Mouse (Mus musculus) layer of hippocampus, adult 11-12 months (tissue): ENCODE results near the gene Arl2bp.

ENCODE experiments used
- DNase-seq: peaks from one replicate; pipeline ENCODE4 v3.0.0; 2022; ENCODE audit warnings: low spot score

Gene Arl2bp

DNA sequence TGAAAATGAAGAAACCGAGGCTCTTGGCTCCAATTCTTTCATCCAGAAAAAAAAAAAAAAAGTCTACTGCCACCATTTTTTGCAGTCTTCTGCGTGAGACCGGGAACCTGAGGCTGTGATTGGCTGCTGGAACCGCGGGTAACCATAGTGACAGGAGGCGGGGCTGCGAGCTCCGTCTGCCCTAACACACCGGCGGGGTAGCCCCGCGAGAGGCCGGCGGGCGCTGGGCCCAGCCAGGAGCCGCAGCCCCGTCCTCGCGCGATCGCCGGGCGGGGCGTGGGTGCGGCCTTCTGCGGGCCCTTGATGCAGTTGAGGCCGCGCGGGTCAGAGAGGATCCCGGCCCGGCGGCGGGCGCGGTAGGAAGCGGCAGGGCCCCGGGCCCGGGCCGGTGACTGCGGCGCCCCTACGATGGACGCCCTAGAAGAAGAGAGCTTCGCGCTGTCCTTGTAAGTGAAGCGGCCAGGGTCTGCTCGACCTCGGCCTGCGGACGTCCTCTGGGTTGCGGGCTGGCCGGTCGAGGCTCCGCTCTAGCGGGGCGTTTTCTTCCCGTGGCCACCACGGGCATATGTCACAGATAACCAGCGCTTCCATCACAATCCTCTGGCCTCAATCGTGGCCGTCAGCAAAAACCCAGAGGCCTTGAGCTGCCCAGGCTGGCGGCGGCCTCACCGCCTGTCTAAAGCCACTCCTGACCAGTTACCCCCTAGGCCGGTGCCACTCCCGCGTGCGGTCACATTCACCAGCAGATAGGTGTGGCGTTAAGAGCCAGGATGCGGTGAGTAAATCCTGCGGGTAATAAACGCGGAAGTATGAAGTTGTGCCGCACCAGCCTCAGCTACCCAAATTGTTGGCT is at the start of gene Arl2bp:
Gene Arl2bp (plus strand): TSS at position 145 of the 853 bp plus-strand sequence.
- DNase-seq = peak; percentile 95

DNA sequence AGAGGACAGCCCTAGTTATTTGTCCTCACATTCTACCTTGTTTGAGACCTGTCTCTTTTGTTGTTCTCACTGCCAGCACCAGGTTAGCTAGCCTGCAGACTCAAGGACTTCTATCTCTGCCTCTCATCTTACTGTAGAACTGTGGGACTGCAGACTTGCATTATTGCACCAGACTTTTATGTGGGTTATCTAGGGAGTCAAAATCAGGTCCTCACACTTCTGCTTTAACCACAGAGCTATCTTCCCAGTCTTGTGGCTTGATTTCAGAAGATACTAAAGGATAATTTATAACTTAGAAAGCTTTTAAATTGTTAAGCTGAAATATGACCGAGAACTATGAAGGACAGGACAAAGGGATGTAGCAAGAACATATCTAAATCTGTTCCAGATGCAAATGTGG is 41.5 kb upstream of the Arl2bp start:
- no peak for DNase-seq

DNA sequence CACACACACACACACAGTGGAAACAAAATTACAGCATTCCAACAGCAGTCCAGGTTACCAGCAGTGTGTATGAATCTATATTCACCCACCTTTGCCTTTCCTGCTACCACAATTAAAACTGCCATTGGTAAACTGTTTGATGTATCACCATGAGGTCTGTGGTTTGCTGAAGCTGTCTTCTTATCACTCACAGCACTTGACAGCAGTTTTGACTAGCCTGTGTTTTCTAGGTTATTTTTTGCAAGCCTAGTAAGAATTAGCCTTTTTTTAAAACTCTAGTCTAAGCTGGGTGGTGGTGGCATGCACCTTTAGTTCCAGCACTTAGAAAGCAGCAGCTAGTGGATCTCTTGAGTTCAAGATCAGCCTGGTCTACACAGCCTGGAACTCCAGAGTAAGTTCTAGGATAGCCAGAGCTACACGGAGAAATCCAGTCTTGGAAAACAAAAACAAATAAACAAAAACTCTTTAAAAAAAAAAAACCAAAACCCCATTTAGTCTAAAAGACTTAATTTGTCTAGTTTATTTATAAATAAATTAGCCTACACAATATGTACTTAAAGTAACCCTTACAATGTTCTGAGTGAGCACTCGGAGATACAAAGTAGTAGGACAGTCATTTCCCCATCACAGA is 32.7 kb upstream of the Arl2bp start:
- no peak for DNase-seq

DNA sequence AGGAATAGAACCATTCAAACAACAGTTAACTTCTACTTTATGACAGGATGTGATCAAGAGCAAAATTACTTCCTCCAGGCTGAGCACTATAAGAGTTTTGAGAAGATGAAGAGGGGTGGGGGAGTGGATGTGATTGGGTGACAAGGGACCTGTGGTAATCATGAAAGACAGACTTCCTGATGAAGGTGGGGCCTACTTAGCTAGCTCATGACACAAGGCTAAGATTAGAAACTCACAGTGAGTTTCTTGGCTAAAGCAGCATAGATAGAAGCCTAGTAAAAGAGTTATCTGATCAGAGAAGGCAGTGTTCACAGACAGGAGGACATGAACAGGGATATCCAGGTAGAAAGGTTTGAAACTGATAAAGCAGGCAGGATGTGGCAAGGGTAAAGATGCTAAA is 32.2 kb upstream of the Arl2bp start:
- DNase-seq = no peak

DNA sequence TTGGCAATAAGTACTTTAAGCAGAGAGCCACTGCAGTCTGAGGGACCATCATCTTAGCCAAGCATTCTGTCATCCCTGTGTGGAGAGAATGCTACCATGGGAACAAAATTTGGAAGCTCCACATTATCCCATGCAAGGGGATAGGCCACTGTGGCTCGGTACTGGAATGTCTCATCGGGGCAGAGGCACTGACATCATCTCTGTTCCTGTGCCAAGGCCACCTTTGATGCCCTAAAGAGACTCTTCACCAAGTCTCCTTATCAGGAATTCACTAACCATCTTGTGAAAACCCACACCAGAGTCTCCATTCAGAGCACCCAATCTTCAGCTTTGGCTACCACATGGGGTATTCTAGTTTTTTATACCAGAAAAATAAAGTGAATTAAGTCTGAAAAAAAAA is 25.2 kb upstream of the Arl2bp start:
- DNase-seq = no peak

DNA sequence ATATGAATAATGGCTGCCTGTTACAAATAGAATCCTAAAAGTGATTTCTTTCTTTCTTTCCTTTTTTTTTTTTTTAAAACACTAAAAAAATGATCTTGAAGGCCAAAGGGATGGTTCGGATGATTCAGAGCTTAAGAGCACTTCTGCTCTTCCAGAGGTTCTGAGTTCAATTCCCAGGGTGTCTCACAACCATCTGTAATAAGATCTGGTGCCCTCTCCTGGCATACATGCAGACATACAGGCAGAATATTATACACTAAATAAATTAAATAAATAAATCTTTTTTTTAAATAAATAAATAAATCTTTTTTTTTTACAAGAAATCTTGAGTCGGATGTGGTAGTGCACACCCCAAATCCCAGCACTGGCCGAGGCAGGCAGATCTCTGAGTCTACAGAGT is 24.5 kb upstream of the Arl2bp start:
- no peak for DNase-seq

DNA sequence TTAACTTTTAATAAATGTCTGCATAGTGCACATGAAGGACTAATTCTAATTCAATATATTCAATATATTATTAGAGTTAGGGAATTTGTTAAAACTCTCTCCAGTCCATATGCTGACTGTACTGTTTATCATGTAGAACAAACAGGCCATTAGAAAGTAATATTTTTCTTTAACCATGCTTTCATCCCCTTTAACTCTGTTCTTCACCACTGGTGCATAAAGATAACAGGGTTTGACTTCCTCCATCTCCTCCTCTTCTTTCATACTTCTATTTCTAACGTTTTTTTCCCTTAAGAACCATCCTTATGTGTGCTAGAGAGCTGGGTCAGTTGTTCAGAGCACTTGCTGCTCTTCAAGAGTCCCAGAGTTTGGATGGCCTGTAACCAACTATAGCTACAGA is 21.2 kb upstream of the Arl2bp start:
- no peak for DNase-seq

DNA sequence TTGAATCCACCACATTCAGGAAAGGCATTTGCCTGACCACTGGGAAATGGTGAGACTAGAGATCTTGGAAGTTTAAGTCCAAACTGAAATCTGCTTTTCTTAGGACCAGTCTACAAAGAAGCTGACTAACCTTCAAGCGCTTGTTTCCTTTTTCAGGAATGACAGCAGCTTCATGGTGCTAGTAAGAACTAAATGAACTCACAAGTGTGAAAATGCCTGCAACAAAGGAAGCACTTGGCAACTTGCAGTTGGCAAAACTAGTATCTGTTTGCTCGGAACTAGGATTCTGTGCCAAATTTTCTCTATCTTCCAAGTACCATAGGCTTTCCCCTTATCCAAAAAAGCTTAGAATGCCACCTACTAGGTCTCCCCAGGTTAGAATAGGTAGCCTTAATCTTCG is 20.2 kb upstream of the Arl2bp start:
- DNase-seq = no peak

DNA sequence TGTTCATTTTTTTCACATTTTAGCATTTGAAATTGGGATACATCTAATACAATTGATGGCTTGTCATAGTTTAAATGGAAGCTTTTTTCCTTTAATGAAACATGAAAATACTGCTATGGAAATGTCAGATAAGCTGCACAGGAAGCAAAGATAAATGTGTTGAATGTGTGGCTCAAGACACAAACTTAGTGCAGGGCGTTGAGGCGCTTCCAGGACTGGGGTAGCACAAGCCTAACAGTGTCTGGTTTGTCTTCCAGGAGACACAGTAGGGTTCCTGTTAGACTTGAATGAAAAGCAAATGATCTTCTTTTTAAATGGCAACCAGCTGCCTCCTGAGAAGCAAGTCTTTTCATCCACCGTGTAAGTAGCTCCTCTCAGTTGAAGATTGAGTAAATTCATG is 16.9 kb upstream of the Arl2bp start:
- DNase-seq = no peak

DNA sequence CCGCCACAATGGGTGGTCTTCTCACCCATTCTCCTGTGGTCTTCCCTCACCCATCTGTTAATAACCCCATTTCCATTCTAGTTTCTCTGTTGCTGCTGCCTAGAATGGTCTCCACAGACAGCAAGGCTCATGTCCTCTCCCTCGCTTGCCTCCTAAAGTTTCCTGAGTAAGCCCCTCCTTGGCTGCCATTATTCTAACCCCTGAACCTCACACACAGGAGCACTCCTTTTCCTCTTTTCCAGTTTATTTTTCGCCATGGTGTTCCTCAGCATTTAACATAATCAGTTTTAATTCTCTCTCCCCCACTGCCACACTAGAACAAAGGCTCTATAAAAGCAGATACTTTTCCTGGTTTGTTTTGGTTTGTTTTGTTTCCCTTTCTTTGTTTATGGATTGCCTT is 13.4 kb upstream of the Arl2bp start:
- DNase-seq = no peak

DNA sequence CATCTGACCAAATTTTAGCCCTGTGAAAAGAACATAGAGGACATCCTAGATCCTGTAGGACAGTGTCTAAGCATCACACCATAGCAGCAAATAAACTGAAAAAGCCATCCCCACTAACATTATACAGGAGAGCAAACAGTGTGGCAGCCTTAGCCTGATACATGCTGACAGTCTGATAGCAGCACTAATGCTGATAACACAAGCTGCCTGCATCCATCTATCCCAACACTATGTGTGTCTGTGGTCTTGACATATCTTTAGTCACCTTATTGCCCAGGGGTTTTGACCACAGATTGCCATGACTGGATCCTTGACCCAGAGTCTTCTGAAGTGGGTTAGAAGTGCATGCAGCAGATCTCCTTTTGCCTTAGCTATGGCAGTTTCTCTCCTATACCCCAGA is 11.4 kb upstream of the Arl2bp start:
- no peak for DNase-seq

DNA sequence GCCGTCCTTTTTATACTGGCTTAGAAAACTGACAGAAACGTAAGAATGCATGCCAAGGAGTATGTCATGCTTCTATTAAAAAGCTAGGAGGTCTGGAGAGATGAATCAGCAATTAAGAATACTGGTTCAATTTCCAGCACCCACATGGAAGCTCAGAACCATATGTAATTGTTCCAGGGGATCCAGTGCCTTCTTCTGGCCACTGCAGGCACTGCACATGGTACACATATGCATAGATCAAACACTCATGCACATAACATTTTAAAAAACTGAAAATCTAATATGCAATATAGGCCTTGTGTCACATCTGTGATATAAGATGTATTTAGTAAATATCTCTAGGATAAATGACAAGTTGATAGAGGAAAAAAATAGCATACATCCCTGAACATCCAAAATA is 8.4 kb upstream of the Arl2bp start:
- DNase-seq = no peak

DNA sequence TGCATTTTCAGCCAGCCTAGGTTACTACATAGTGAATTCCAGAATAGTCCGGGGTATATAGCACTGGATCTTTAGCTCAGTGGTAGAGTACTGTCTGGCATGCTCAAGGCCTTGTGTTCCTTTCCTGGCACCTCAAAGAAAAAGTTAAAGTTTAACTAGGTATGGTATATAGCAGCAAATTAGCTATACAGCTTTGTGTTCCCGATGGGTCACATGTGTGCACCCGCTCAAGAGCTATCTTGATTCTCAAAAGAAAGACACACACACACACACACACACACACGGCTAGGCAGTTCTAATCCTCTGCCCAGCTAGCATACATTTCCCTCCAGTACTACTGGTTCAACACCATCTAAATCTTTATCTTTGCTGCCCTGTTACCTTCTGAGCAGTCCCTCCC is 6.0 kb upstream of the Arl2bp start:
- no peak for DNase-seq

DNA sequence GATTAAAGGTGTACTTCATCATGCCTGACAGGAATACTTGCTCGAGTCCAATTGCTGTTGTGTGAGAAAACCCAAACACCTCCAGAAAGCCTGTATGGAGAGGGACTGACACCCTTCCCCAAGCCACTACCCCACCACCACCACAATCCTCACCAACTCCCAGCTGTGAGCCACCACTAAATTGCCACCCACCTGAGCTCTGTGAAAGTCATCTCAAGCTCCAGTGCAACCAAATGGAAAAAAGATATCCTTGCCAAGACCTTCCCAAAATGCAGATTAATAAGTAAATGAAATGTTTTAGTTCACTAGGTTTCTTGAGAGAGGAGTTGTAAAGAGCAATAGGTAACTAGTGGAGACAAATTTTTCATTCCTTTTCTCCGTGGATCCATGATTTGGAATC is 1.7 kb upstream of the Arl2bp start:
- DNase-seq = no peak

DNA sequence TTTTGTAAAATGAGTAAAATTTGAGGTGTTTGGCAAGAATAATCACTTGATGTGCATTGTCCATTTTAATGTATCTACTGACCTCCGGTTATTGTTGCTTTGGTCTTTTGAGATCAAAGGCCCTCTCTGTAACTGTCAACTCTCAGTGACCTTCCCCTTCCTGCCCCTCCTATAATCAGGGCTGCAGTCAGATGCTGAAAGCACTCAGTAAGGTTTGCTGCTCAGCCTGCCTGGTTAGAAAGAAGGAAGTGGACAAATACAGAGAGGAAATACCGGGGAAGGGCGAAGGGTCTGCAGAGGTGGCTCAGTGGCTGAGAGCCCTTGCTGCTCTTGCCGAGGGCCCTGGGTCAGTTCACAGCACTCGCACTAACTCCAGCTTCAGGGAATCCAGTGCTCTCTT is 8.0 kb downstream of the Arl2bp start:
- DNase-seq = no peak

DNA sequence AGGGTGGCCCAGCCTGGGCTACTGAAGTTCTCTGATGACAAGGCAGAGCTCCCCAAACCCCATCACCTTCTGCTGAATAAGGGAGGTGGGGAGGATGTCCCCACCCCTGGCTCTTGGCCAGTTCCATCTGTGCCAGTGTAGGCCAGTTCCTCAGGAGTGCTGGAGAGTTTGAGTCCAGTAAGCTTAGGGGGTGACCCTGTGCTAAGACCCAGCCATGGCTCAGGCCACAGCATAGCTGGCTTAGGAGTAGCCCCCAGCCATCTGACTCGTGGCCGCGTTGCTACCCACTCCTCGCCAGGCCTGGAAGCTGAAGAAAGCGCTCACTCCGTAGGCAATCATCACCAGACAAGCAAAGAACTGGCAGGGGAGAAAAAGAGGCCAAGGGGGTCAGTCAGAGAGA is 9.5 kb downstream of the Arl2bp start:
- no peak for DNase-seq

DNA sequence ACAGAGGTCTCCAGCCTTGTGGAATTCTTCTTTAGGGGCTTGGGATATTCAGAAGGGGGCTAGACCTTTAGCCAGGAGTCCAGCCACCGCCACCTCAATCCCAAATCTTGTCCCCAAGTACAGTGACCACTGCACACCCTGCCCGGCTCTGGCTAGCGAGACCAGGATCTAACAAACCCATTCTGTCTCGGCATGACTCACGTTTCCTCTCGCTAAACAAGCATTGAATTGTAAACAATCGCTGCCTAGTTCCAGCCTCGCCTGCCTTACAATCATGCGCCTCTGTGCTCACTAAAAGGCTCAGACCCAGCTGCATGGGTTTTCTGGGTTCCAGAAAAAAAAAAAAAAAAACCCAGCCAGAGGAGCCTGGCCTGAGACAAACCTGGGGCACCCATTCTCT is 12.2 kb downstream of the Arl2bp start:
- peak; percentile 61 for DNase-seq

DNA sequence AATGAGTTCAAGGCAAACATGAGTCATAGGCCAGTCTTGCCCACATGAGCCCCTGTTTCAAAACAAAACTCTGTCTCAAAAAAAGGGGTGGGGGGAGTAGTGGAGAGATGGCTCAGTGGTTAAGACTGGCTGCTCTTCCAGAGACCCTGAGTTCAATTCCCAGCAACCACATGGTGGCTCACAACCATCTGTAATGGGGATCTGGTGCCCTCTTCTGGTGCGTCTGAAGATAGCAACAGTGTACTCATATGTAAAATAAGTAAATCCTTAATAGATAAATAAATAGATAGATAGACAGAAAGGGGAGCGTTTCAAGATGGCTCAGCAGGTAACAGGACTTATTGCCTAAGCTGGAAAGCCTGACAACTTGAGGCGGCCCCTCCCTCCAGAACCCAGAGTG is 14.0 kb downstream of the Arl2bp start:
- DNase-seq = no peak

DNA sequence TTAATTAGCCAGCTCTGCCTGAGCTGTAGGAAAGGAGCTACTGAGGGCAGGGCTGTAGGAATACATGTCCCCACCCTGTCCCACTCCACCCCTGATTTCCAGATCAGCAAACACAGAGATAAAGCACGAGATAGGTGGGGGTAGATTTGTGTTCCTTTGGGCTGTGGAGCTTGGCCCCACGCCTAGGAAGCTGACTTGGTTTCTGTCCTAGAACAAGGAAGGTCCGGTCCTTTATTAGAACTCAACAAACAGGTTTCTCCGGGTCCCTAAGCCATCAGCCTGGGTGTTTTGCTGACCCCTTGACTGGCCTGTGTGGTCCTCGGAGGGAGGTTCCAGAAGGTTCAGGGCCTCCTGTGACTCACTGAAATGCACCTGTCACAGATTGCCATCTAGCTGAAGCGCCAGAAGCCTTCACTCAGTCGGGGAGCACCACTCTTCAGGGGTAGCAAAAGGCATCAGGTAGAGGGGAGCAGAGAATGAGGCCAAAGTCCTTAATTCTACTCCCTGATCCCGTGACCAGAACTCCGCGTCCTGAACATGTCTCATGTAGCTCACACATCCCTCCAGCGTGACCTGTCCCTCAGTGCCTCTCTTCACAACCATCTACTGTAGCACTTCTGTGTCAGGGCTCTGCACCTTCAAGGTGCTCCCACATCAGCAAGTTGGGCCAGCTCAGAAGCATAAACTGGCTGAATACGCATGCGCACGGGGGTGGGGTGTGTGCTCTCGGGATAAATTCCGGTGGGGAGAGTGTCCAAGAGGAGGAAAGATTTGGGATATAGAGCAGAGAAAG is 16.5 kb downstream of the Arl2bp start:
- no peak for DNase-seq

DNA sequence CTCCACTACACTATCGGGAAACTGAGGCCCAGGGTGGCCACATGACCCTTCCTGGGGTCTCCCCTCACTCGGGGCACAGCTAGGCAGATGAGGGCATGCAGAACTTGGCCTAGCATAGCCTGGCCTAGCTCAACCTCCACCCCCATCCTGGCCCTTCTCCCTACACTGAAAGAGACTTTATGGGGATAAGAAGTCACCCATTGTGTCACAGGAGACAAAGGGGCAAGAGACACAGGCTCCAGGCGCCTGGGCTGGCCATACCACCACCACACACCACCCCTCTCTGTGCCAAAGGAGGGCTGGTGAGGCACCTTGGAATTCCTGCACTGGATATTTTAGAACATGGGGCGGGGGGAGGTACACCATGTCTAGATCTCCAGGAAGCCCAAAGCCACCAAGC is 17.9 kb downstream of the Arl2bp start:
- peak; percentile 38 for DNase-seq

DNA sequence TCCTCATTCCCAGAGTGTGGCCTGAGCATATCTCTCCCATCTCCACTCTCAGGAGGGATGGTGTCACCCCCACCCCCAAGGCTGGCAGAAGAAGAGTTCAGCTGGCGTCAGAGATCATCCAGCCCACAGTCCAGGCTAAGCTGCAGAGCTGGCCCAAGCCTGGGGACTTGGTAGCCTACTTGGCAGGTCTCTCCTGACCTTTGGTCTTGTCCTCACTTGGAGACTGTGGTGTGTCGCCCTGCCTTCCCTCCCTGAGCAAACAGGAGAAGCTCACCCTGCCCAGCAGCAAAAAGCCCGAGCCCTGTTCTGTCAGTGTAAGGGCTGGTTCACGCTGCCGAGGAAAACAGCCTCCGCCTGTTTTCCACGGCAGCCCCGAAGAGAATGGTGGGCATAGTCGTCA is 19.6 kb downstream of the Arl2bp start:
- DNase-seq = no peak

DNA sequence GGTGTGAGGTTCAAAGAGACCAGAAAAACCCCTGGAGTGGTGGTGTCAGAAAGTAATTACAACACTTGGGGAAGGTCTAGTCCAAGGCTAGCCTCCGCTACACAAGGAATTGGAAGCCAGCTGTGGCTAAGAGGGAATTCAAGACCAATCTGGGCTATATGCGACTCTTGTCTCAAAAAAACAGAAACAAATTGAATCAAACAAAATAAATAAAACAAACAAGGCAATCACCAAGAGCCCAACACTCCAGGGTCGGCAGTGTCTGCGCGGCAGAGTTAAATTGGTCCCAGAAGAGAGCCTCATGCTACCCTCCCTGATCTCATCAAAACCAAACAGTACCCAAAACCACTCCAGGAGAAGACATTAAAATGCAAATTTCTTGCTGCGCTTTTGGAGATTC is 28.3 kb downstream of the Arl2bp start:
- no peak for DNase-seq

DNA sequence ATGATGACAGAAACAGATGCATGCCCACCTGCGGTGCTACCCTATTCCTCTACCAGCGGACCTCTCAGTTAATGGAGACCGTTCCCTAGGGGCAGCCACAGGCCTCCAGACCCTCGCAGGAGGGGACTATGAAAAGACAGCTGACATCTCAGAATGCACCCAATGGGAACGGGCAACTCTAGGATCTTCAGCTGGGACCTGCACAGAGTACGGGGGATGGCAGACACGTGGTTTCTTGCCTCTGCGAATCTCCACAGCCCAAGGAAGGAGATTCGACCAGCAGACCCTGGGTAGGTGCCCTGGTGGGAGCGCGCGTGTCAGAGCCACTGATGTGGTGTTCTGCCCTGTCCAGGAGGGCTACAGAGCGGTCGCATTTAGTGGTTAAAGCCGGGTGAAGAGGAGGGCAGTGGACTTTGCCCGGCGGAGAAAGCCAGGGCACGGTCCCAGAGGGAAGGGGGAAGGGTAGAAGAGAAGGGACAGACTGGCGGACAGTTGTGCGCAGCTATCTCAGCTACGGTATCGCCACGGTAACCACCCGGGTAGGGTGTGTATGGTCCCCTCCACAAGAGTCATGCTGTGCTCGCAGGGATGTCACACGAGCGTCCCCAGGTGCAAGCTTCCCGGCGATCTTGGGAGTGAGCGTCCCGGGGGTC is 29.1 kb downstream of the Arl2bp start:
- DNase-seq = no peak
